Mouse (Mus musculus): ENCODE measurements around the gene Robo2.

DNA sequence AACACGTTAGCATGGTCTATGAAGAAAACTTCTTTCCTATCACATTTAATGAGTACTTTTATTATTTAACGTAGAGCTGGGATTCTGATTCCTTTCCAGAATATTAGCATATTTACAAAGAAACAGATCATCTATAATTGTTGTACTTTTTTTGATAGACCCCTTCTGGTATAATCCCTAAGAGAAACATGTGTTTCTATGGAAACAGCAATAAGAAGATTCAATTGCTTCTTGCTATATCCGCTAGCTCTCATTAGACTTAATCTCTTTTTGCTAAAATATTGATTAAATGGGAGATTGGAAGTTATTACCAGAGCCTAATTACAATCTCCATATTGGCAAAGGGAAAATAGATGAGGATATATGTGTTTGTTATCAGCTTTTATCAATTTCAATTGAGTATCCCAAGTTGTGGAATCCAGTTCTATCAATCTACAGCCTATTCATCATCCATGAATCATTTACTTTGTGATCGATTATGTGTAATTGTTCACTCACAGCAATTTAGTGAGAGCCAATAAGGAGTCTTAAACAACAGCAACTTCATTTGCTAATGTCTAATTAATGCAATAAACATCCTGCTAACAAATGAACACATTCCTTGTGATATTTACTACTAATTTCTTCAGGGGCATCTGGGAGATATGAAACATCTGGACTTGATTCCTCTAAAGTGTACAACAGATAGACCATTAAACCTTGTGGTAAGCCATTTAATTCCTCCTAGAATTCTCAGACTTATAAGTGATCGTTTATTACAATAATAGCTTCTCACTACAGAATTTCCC lies 472.0 kb downstream of the Robo2 start:
- no peak for TF ChIP-seq GATA1 (IDR thresholded peaks at IDR 0.05; ENCODE audit: borderline replicate concordance, low read length)
- no peak for TF ChIP-seq FLI1 (IDR thresholded peaks at IDR 0.05; ENCODE audit: low read length)

Measured in megakaryocyte, embryonic 14.5 days (primary cell).